11 mouse cellular contexts compared by ENCODE assay signal in the genomic region with DNA sequence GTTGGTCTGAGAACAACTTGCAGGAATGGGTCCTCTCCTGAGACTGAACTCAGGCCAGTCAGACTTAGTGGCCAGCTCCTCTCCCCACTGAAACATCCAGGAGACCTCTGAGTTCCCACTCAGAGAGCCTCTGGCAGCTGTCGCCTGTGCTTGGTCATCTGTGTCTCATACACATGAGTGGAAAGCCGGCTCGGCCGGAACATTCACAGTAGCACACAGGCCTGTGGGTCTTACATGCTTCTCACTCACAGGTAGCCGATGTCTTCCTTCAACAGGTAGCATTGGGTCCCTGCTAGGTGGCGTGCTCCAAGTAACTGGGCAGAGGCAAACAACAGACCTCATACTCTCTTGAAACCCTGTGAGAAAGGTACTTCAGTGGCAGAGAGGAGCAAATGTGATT. TPM values are rescaled to one million over a fixed set of nuclear protein-coding genes. Genes with fewer than 3 reads are reported as not detected.
DNase-seq lines count a peak whose midpoint lies in the region; ATAC-seq and TF ChIP-seq lines count a peak whose summit lies in the region.
"Had no signal": no experiment of that assay in that cellular context is flagged by ENCODE, and none has a peak within 500 bp of the region (broad histone marks: within the 10 kb centered on the region; RNA-seq: fewer than 3 reads in every experiment).

No protein-coding gene starts in this region.

- H3K9me3 ChIP-seq in heart, embryonic 10.5 days, result no peaks in the 10 kb centered on the region
- no peaks in the 10 kb centered on the region for H3K9me3 ChIP-seq in kidney, postnatal 0 days (replicated peaks; ENCODE audit: low read length)
- H3K9me3 ChIP-seq in embryonic facial prominence, embryonic 14.5 days (ENCODE audit: control insufficient read depth, low read length), result no peaks in the 10 kb centered on the region
- no peaks in the 10 kb centered on the region for H3K9me3 ChIP-seq in limb, embryonic 15.5 days

- DNase-seq in heart, embryonic 10.5 days (ENCODE audit: low spot score), result no peak
- DNase-seq in heart, postnatal 25 days (ENCODE audit: low spot score), result no peak
- no peak for DNase-seq in kidney, postnatal 0 days (ENCODE audit: low spot score)
- no peak for DNase-seq in kidney, postnatal 36 days
- no peak for DNase-seq in embryonic facial prominence, embryonic 14.5 days (ENCODE audit: low spot score)
- DNase-seq in cerebellum, postnatal 25 days, result no peak
- no peak for DNase-seq in right cerebral cortex, postnatal 4 days
- DNase-seq: adrenal gland, postnatal 14 days had no signal

- H3K9ac ChIP-seq in kidney, postnatal 0 days (ENCODE audit: low read depth, low read length), result no peak overlapping the region
- H3K9ac ChIP-seq in embryonic facial prominence, embryonic 14.5 days (ENCODE audit: low read depth, low read length), result peak overlapping the region; percentile 16; the same call in 1 of the 2 replicates
- H3K9ac ChIP-seq in limb, embryonic 15.5 days, result no peak overlapping the region

- no peak overlapping the region for H3K4me3 ChIP-seq in heart, embryonic 10.5 days
- no peak overlapping the region for H3K4me3 ChIP-seq in kidney, postnatal 0 days (replicated peaks; ENCODE audit: low read depth, low read length)
- H3K4me3 ChIP-seq in embryonic facial prominence, embryonic 14.5 days (ENCODE audit: low read depth, low read length), result no peak overlapping the region
- H3K4me3 ChIP-seq in limb, embryonic 15.5 days, result no peak overlapping the region

- 0 out of 2 replicates have a peak, but pooled peaks have one; percentile 29 for ATAC-seq in kidney, postnatal 0 days (replicated peaks; ENCODE audit: low FRiP score, low read depth)
- ATAC-seq in embryonic facial prominence, embryonic 14.5 days (ENCODE audit: low read depth), result no peak
- ATAC-seq in limb, embryonic 15.5 days (ENCODE audit: insufficient number of reproducible peaks, low FRiP score, low TSS enrichment, low read depth), result no peak
- ATAC-seq: inflammation-experienced regulatory T-cells, adult 6 months had no signal

- H3K27me3 ChIP-seq in heart, embryonic 10.5 days (ENCODE audit: insufficient read depth, poor library complexity, severe bottlenecking), result no peaks in the 10 kb centered on the region
- H3K27me3 ChIP-seq in kidney, postnatal 0 days (ENCODE audit: insufficient read depth, low read length), result no peaks in the 10 kb centered on the region
- H3K27me3 ChIP-seq in embryonic facial prominence, embryonic 14.5 days (replicated peaks; ENCODE audit: control insufficient read depth, insufficient read depth, low read length), result no peaks in the 10 kb centered on the region
- no peaks in the 10 kb centered on the region; the same call in 1 of the 2 replicates for H3K27me3 ChIP-seq in limb, embryonic 15.5 days

- peaks cover 14% of the 10 kb centered on the region; the same call in 1 of the 2 replicates for H3K36me3 ChIP-seq in heart, embryonic 10.5 days
- H3K36me3 ChIP-seq in kidney, postnatal 0 days (ENCODE audit: insufficient read depth, low read length), result 0 out of 2 replicates have a peak, but pooled peaks cover 7% of the 10 kb centered on the region
- H3K36me3 ChIP-seq in embryonic facial prominence, embryonic 14.5 days (ENCODE audit: control insufficient read depth, insufficient read depth, low read length), result 0 out of 2 replicates have a peak, but pooled peaks cover 12% of the 10 kb centered on the region
- 0 out of 2 replicates have a peak, but pooled peaks cover 10% of the 10 kb centered on the region for H3K36me3 ChIP-seq in limb, embryonic 15.5 days

- H3K4me1 ChIP-seq in heart, embryonic 10.5 days, result peaks cover 15% of the 10 kb centered on the region; the same call in 1 of the 2 replicates
- H3K4me1 ChIP-seq in kidney, postnatal 0 days (replicated peaks; ENCODE audit: insufficient read depth, low read length), result peaks cover 18% of the 10 kb centered on the region
- peaks cover 18% of the 10 kb centered on the region for H3K4me1 ChIP-seq in embryonic facial prominence, embryonic 14.5 days (ENCODE audit: control insufficient read depth, insufficient read depth, low read length)
- H3K4me1 ChIP-seq in limb, embryonic 15.5 days, result peaks cover 31% of the 10 kb centered on the region

- TF ChIP-seq CTCF in kidney, postnatal 0 days (IDR thresholded peaks at IDR 0.05; ENCODE audit: low read depth), result no peak

- 87% methylated on average over 6 of the region's 6 CpGs for WGBS in heart, embryonic 10.5 days
- WGBS in kidney, postnatal 0 days, result 43% methylated on average over 6 of the region's 6 CpGs
- WGBS in embryonic facial prominence, embryonic 14.5 days, result 81% methylated on average over 6 of the region's 6 CpGs
- WGBS in limb, embryonic 15.5 days, result 70% methylated on average over 6 of the region's 6 CpGs

- H3K27ac ChIP-seq in heart, embryonic 10.5 days, result 0 out of 2 replicates have a peak overlapping the region, but pooled peaks have one; percentile 32
- H3K27ac ChIP-seq in kidney, postnatal 0 days, result peak overlapping the region; percentile 70
- peak overlapping the region; percentile 79 for H3K27ac ChIP-seq in embryonic facial prominence, embryonic 14.5 days (replicated peaks; ENCODE audit: low read depth, low read length)
- peak overlapping the region; percentile 81 for H3K27ac ChIP-seq in limb, embryonic 15.5 days

- H3K4me2 ChIP-seq in kidney, postnatal 0 days (ENCODE audit: low read length), result no peak overlapping the region; the same call in 1 of the 2 replicates
- H3K4me2 ChIP-seq in embryonic facial prominence, embryonic 14.5 days (ENCODE audit: low read depth, low read length), result no peak overlapping the region
- H3K4me2 ChIP-seq in limb, embryonic 15.5 days, result 0 out of 2 replicates have a peak overlapping the region, but pooled peaks have one; percentile 0

- intact Hi-C loops in heart, postnatal 25 days (cut with DNase I), result no loop called here

RNA-seq across cellular contexts. Expression of a gene that starts 35.2 kb away (rescaled TPM):
- 8.8 and 10.2 TPM in 2 replicates for polyA plus RNA-seq in heart, embryonic 10.5 days (2016; fragmentation: Nextera tagmentation; extraction: Ambion mirVana)
- total RNA-seq in heart, postnatal 25 days (2021), result 10 to 100 TPM; 10.1 to 12.7 TPM
- polyA plus RNA-seq in kidney, postnatal 0 days (2015; fragmentation: Nextera tagmentation; extraction: Ambion mirVana), result 21.9 and 24.2 TPM in 2 replicates
- polyA plus RNA-seq in embryonic facial prominence, embryonic 14.5 days (2014; fragmentation: Nextera tagmentation; extraction: Ambion mirVana), result 17.7 and 17.8 TPM in 2 replicates
- 17.0 and 19.2 TPM in 2 replicates for polyA plus RNA-seq in limb, embryonic 15.5 days (2015; fragmentation: Nextera tagmentation; extraction: Ambion mirVana)
- total RNA-seq: monocyte, adult 5-6 weeks had no signal
